Mouse (Mus musculus): ENCODE data around the gene Tor3a. TPM values are rescaled to one million over a fixed set of nuclear protein-coding genes. Genes with fewer than 3 reads are reported as not detected.

Gene Tor3a
- total RNA-seq (2015) (18.4 and 25.5 TPM in 2 replicates), total RNA-seq (2017) (27.2 and 39.1 TPM in 2 replicates)

DNA sequence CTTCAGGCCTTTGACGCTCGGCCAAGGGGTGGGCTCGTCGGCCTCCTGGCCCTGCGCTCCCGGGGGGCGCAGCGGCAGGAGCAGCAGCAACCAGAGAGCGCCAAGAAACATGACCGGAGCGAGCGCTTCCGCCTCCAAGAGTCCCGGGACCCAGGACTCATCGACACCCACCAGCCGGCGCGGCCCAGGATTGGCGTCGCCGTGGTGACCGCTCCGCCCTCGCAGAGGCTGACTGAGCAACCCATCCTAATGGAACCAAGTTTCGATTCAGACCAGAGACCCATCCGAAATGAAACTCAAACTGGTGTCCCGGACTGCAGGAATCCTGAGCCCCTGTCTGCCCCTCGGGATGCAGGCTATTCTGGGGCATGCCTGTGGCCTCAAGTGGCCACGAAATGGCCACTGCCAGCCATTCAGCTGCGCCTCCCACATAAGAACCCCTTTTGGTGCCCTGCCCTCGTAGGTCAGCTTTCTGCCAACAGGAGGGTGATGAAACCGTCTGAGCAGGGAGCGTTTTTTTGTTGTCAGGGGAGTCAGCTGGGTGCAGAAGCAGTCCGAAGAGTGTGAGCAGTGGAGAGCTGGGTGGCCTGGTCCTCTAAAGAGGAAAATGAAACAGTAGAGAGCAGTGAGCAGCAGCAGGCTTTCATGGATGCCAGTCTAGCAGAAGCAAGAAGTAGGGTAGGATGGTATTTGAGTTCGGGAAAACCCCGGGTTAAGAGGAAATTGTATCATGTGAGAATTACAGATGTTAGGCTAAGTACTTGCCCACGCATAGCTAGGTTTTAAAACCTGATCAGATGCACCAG, at the start of gene Tor3a:
TSS of gene Tor3a (minus strand) at position 162 of the 806 bp plus-strand sequence.
- ATAC-seq (ENCODE audit: poor library complexity, severe bottlenecking): peak; percentile 76

DNA sequence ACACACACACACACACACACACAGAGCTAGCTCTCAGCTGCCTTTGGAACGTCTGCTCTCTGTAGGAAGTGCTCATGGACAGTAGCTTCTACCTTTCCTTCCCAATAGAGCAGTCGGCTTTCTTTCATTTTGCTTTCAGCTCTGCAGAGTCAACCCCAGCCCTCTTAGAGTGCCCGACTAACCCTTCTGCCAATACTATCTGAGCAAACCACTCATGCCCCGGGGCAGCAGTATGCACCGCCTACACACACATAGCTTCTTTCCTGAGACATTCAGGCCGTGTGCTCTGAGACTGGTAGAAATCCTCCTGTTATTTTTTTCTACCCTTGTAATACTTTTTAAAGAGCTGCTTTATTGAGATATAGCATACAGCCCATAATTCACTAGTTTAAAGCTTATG, 47.9 kb upstream of the Tor3a start:
- ATAC-seq (ENCODE audit: poor library complexity, severe bottlenecking): no peak

DNA sequence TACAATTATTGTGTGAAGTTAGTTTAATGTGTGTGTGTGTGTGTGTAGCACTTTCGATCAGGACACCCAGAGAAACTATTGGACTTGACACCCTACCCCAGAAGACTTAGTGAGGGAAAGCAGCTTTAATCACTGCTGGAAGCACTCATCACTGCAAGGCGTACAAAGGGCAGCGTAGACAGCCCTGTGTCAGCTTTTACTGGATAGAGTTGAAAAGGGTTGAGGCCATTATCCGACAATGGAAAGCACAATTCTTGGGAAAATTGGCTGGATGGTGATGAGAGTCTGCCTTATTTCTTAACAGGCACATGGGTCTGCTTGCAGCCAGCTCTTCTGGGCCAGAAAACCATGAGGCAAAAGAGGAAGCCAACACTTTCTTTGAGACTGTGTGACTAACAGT, 45.9 kb upstream of the Tor3a start:
- no peak for ATAC-seq (ENCODE audit: poor library complexity, severe bottlenecking)

DNA sequence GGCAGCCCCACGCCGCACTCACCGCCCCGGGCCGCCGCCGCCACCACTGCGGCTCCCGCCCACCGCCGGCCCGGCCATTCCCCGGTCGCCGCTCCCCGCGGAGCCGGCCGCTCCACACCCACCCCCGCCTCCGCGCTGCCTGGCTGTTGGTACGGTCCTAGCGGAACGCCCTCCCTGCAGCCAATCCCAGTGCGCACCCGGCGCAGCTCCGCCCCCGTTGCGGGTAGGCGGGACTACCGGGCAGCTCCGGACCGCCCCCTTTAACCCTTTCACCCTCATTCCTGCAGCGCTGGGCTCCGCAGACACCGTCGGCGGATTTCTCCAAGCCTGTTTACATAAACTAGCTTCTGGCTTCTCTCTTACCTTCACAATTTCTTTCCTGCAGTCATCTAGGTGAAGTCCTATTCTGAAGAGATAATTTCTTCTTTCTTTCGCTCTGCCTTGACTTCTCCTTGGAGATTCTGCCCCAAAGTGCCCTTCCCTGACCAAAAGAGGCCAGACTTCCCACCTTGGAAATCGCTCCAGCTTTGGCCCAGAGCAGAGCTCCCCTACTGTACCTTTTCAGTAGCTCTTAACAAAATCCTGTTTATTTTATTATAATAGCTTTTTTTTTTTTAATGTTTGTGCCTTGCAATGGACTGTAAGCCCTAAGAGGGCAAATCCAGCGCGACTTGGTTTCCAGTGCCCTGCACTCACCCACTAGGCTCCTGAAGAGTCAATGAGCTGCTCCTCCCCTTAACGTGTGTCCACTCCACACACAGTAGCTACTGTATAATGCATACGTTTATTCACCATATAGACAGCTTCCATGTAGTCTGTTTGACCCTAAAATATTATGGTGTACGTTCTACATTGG, 45.0 kb upstream of the Tor3a start, which contains the start of gene Fam20b:
TSS of gene Fam20b (minus strand) at position 137 of the 856 bp plus-strand sequence.
- peak; percentile 93 for ATAC-seq (ENCODE audit: poor library complexity, severe bottlenecking)

DNA sequence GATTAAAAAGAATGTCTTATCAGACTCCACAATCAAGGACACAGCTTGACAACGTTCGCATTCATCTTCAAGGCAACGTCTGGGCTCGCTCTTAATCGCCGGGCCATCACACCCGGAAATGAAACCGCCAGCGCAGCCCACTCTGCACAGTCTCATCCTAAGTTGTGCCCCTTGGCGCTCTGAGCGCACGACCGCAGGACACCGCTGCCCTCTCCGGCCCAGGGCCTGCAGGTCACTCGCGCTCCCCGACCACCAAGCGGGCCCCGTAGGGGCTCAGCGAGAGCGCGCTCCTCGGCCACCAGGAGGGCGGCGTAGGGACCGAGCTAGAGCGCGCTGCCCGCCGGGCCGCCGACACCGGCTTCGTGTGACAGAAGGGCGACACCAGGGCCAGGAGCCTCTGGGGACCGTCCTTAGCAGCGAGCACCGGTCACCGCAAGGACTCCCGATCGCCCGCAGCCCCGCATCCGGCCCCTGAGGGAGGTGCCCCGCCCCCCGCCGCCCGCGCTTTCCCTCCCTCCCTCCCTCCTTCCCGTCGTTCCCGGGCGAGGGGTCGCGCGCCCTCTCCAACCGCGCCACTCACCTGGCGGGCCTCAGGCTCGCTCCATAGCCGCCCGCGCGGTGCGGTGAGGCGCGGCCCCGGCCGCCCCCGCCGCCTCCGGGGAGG, 44.3 kb upstream of the Tor3a start:
- peak; percentile 61 for ATAC-seq (ENCODE audit: poor library complexity, severe bottlenecking)

DNA sequence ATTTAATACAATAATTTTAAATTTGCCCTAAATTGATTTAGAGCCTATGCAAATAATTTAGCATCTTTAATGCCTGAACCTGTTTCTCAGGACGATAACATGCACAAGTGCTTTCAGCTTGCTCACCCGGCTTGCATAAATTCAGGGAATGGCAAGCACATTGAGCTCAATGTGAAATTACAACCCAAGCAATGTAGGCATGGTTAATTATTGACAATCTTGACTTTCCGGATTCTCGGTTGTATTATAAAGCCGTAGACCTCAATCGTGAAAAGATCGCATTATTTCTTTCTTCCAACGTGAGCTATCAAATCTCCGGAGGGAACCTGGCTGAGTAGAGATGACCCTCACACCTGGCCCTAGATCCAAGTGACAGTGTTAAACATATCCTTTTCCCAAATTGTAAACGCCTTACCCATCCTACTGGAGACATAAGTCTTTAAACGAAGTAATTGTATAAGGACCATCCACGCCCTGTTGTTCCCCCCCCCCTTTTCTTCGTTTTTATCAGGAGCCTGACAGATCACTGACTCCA, 43.7 kb upstream of the Tor3a start:
- no peak for ATAC-seq (ENCODE audit: poor library complexity, severe bottlenecking)

DNA sequence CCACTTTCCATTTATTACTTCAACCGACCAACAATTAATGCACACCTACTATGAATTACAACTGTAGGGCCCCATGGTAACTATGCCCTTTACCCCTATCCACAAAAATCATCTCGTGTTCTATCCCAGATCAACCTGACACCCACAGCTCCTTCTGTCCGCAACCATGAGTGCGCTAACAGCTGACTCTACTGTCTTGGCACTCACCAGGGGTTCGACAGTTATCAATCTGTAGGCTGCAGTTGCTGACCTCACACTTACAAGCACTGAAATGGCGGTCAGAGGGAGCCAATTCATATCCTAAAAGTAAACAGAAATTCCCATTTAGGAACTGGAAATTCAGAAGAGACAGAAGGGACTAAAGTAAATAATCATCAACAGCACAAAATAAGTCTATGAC, 42.5 kb upstream of the Tor3a start:
- no peak for ATAC-seq (ENCODE audit: poor library complexity, severe bottlenecking)

DNA sequence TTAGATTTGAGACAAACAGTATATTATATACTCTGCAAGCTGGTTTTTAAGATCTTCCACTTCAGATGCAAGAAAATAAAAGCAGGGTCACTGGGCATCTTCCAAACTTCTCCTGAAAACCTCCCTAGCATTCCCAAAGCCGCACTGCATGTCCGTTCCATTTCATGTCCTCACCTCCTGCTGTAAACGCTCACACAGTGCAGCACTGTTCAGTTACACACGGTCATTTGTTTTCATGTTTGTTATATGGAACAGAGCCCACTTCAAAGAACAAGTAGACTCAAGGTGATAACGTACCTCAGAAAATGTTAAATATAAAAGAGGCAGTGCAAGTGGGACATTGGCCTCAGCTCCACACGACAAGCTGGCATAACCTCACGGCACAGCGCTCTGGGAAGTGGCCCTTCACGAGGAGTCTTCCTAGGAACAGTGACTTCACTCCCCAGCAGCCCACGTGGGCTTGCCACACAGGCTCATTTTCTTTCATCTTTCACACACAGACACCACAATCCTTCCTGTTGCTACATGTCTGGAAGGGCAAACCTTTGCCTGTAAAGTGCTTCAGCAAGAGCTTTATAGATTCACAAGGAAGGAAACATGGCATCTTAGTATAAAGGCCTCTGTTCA, 36.4 kb upstream of the Tor3a start:
- ATAC-seq (ENCODE audit: poor library complexity, severe bottlenecking): peak; percentile 78

DNA sequence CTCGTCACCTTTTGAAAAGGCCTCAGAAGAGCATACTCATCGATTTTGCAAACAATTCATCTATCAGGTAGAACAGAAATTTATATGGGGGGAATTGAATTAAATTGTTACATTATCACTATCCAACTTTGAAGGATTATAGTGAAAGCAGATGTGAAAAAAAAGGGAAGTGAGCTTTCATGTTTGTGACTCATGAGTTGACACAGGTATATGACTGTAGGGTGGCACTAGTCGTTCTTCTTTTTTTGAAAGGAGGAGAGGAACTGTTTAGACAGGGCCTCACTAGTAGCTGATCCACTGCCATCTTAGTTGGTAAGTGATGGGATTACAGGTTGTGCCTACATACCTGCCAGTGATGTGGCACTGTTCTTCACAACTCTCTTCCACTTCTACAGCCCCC, 34.5 kb upstream of the Tor3a start:
- ATAC-seq (ENCODE audit: poor library complexity, severe bottlenecking): peak; percentile 67

DNA sequence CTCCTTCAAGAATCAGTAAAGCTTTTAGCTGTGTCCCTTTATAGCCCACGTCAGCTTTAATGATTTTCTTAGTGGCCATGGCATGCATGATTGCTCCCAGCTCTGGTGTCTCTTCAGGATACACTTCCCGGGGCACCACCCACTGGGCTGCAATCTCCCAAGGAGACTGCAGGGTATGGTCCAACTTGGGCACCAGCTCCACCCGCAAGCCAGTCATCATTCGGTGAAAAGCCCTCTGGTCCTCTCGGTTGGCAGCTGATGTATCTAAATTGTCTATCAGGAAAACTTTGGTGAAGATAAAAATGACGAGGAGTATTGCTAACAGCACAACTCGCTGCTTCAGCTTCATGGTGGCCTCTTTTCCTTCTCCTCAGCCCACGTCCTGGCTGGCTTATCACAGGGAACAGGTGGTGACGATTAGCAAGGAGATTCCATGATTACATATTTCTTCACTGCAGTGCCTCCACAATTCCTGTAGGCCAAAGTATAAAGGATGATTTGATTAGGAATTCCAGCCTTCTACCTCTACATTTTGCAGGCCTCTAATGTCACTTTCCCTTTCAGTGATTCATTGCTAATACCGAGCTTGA, 31.6 kb upstream of the Tor3a start:
- ATAC-seq (ENCODE audit: poor library complexity, severe bottlenecking): no peak

DNA sequence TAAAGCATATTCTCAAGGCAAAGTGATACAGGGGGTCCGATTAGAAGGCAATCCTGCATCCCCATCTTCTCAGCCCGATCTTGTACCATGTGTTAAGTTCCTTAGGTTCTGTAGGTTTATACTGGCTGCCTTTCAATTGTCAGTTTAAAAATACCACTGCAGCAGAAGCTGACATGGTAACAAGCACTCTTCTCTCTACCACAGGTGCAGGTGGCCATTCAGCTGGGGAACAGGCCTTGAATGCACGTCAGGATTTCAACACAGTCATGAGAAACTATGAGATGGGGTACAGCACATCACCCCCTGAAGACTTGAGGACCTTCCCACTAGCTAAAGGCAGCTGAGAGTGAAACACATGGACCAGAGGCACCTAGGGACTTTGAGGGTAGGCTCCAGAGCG, 29.3 kb upstream of the Tor3a start:
- no peak for ATAC-seq (ENCODE audit: poor library complexity, severe bottlenecking)

DNA sequence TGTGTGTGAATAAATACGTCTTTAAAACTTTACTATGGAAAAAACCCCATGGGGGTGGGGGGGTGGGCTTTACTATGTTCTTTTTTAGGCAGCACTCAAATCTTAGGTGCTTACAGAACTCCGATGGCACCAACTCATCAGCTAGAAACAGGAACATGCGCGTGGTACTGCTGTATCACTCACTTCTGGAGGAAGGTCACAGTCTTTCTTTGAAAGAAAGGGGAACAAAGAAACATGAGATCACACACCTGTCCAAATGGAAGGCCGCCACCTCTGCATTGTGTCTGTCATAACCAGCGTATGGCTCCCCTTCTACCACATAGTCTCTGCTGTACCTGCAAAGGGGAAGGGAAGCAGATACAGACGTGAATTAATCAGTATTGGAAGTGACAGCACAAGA, 28.0 kb upstream of the Tor3a start:
- ATAC-seq (ENCODE audit: poor library complexity, severe bottlenecking): no peak

DNA sequence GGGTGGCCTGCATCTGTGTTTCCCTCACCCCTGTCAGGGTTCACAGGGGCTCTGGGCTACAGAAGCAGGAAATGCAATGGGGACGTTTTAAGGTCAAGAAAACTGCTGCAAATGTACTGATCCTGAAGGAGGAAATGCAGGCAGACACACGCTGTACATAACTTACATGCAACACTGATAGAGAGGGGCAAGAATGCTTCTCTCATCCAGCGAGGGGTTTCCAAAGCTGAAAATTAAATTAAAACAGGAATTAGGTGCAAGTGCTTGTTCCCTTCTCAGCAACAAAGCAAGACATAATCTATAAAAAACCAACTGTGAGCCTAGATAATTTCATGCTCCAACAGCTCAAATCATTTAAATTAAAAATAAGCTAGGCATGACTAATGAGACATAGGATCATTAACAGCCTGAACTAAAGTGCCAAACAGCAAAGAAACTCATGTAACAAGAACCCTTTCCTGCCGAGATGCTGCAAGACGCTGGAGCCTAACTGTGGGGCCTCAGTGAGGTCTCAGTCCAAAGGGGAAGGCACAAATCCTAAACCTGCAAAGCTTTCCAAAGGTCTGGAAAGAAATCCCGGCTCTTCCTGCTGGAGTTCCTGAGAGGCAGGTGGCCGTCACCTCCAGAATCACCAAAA, 12.0 kb upstream of the Tor3a start:
- no peak for ATAC-seq (ENCODE audit: poor library complexity, severe bottlenecking)

DNA sequence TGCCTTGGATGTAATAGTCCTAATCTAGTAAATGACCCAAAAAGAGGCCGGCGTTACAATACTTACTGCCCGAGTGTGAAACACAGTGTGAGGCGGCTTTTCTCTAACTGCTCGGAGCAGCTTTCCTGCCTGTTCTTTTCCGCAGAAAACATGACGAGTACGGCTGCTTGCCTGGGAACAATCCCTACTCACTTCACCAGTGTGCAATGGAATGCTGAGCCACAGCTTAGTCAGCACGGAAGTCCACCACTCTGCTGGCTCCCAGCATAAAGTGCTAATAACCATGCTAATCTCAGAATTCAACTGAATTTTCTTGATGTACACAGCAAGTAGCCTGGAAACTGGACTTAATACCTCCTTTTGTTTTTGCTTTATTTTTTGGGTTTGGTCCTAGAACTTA, 5.4 kb upstream of the Tor3a start:
- no peak for ATAC-seq (ENCODE audit: poor library complexity, severe bottlenecking)

DNA sequence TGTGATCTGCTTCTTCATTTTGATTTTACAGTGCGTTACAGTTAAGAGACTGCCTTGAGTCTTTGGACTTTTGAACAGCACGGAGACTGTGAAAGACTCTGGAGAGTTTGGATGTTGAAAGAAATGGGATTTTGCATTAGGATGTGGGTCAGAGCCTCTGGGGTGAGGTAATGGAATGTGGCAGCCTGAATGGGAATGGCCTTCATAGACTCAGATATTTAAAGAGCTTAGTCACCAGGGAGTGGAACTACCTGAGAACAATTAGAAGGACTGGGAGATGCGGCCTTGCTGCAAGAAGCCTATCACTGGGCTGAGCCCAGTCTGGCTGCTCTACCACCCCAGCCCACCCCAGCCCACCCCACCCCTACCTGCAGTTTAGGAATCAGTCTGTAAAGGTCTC, 3.1 kb upstream of the Tor3a start:
- ATAC-seq (ENCODE audit: poor library complexity, severe bottlenecking): no peak

DNA sequence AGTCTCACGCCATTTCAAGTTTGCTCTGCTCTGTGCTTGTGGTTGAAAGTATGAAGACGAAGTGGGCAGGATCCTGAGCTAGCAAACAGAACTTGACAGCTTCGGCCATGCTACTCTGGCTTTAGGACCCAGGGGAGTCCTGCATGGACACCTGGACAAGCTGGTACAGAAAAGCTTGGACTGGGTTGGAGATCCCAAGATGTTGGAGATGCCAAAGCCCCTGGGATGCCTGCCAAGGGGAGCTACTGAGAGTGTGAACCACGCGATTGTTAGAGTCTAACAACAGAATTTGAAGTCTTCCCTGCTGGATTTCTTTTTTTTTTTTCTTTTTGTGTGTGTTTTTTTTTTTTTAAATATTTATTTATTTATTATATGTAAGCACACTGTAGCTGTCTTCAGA, 2.4 kb upstream of the Tor3a start:
- no peak for ATAC-seq (ENCODE audit: poor library complexity, severe bottlenecking)

DNA sequence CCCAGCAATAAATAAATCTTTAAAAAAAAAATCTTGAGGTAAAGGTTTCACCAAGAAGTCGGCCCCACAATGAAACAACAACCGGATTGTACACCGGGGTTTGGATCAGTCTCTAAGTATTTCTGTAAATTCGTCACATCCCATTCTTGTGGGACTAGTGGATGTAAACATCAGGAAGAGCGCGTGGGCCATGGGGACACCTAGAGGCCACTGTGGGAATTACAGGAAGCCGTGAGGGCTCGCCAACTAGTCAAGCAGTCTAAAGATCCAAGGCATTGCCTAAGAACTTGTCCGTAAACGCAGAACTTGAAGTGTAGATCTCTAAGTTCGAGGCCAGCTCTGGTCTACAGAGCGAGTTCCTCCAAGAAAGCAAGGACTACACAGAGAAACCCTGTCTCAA, 2.0 kb upstream of the Tor3a start:
- ATAC-seq (ENCODE audit: poor library complexity, severe bottlenecking): peak; percentile 48

DNA sequence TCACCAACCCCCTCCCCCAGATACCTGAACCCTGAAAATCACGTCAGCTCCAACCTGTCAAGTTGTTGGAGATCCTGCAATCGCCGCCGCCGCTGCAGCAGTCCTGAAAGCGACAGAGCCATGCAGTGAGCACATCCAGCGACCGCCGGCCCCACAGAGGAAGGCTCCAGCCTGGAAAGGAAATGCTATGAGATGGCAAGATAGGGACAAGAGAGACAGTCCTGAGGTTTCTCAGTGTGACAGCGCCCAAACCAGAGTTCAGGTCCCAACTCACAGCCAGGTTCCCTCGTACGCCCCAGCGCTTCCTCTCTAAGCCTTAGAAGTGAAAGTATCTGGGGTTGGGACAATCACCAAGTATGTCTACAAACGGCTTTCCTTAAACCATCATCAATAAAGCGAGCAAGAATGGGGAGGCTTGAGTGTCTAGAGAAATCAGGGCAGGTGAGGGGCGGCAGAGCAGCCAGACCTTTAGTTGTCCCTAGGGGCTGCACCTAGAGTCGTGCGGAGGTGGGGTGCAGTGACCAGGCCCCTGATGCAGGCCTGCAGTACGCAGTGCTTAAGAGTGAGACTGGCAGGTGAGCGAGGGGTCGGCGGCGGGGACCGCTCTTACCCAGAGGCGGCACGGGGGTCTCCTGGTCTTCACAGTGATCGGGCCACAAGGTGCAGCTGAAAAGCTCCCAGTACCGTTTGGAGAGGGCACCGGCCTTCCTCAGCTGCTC, 521 bp downstream of the Tor3a start:
- ATAC-seq (ENCODE audit: poor library complexity, severe bottlenecking): peak; percentile 49
